In genomic region chr11:100046303-100046866, GRCm38 (mm10) we compare ENCODE assay signal across 24 mouse cellular contexts. TPM values are rescaled to one million over a fixed set of nuclear protein-coding genes. Genes with fewer than 3 reads are reported as not detected.
DNase-seq lines count a peak whose midpoint lies in the region; ATAC-seq lines count a peak whose summit lies in the region.
"Had no signal": no experiment of that assay in that cellular context is flagged by ENCODE, and none has a peak within 500 bp of the region (broad histone marks: within the 10 kb centered on the region; RNA-seq: fewer than 3 reads in every experiment).

No protein-coding gene starts in this region.

- H3K27ac ChIP-seq in heart, embryonic 15.5 days: no peak overlapping the region
- H3K27ac ChIP-seq: embryonic facial prominence, embryonic 15.5 days; heart, adult 2 months; hindbrain, embryonic 12.5 days; kidney, postnatal 0 days; liver, embryonic 14.5 days; neural tube, embryonic 12.5 days had no signal

- no peak for DNase-seq in heart, postnatal 36 days
- peak; percentile 30 for DNase-seq in lung, postnatal 10 days
- no peak for DNase-seq in lung, adult 18-20 months
- DNase-seq in brain, adult 2 months (ENCODE audit: low read depth, low spot score): peak; percentile 27
- DNase-seq in thymus, postnatal 36 days: no peak
- DNase-seq in neural tube, embryonic 10.5 days (ENCODE audit: extremely low spot score, low spot score): no peak
- DNase-seq: adrenal gland, postnatal 36 days; cerebellum, adult 18-20 months; cerebellum, postnatal 25 days; forebrain, postnatal 0 days; gastrocnemius, postnatal 10 days; heart, adult 2 months; kidney, adult 11 months; right cerebral cortex, adult 18-20 months had no signal

- H3K36me3 ChIP-seq in heart, embryonic 15.5 days: no peaks in the 10 kb centered on the region
- H3K36me3 ChIP-seq: embryonic facial prominence, embryonic 15.5 days; hindbrain, embryonic 12.5 days; neural tube, embryonic 12.5 days had no signal

- WGBS in heart, embryonic 15.5 days: 39% methylated on average over 6 of the region's 6 CpGs

- H3K4me1 ChIP-seq in heart, embryonic 15.5 days (replicated peaks): peaks cover 7% of the 10 kb centered on the region
- H3K4me1 ChIP-seq: embryonic facial prominence, embryonic 15.5 days; hindbrain, embryonic 12.5 days; neural tube, embryonic 12.5 days had no signal

- intact Hi-C loops in heart, postnatal 36 days (cut with DNase I): no loop called here

- no peaks in the 10 kb centered on the region for H3K27me3 ChIP-seq in heart, embryonic 15.5 days
- H3K27me3 ChIP-seq: embryonic facial prominence, embryonic 15.5 days; hindbrain, embryonic 12.5 days; neural tube, embryonic 12.5 days had no signal

- ATAC-seq in heart, embryonic 15.5 days (replicated peaks; ENCODE audit: insufficient number of reproducible peaks, insufficient read depth, low FRiP score, low read depth): no peak
- ATAC-seq: forebrain, postnatal 0 days had no signal

- H3K9me3 ChIP-seq in heart, embryonic 15.5 days (replicated peaks): no peaks in the 10 kb centered on the region
- H3K9me3 ChIP-seq: embryonic facial prominence, embryonic 15.5 days; hindbrain, embryonic 12.5 days; neural tube, embryonic 12.5 days had no signal

- 0 out of 2 replicates have a peak overlapping the region, but pooled peaks have one; percentile 8 for H3K4me2 ChIP-seq in heart, embryonic 15.5 days
- H3K4me2 ChIP-seq: embryonic facial prominence, embryonic 15.5 days; hindbrain, embryonic 12.5 days; neural tube, embryonic 12.5 days had no signal

- no peak overlapping the region for H3K9ac ChIP-seq in heart, embryonic 15.5 days
- H3K9ac ChIP-seq: embryonic facial prominence, embryonic 15.5 days; forebrain, postnatal 0 days; hindbrain, embryonic 12.5 days; liver, embryonic 14.5 days; neural tube, embryonic 12.5 days had no signal

- no peak overlapping the region for H3K4me3 ChIP-seq in heart, embryonic 15.5 days
- H3K4me3 ChIP-seq: embryonic facial prominence, embryonic 15.5 days; heart, adult 2 months; hindbrain, embryonic 12.5 days; neural tube, embryonic 12.5 days had no signal

RNA-seq across cellular contexts. Expression of gene Krt31, which starts 4.0 kb away (rescaled TPM):
- polyA plus RNA-seq in heart, embryonic 15.5 days (2015; fragmentation: Nextera tagmentation; extraction: Ambion mirVana): not detected in 2 replicates
- total RNA-seq in heart, postnatal 36 days (2021): not detected
- total RNA-seq: adrenal gland, postnatal 36 days; forebrain, postnatal 0 days; gastrocnemius, postnatal 10 days; heart, adult 2 months; layer of hippocampus, postnatal 14 days; left cerebral cortex, postnatal 25 days; MEL had no signal
- polyA plus RNA-seq: forebrain, postnatal 0 days; hindbrain, embryonic 12.5 days; kidney, postnatal 0 days; liver, embryonic 14.5 days; midbrain, postnatal 0 days; neural tube, embryonic 12.5 days had no signal

RNA-seq across cellular contexts. Expression of gene Krt34, which starts 5.0 kb away (rescaled TPM):
- polyA plus RNA-seq in heart, embryonic 15.5 days (2015; fragmentation: Nextera tagmentation; extraction: Ambion mirVana): not detected in 2 replicates
- total RNA-seq in heart, postnatal 36 days (2021): not detected
- total RNA-seq: adrenal gland, postnatal 36 days; forebrain, postnatal 0 days; gastrocnemius, postnatal 10 days; heart, adult 2 months; layer of hippocampus, postnatal 14 days; left cerebral cortex, postnatal 25 days; MEL; midbrain, postnatal 0 days had no signal
- polyA plus RNA-seq: heart, adult 2 months; hindbrain, embryonic 12.5 days; kidney, postnatal 0 days; liver, embryonic 14.5 days; midbrain, postnatal 0 days; neural tube, embryonic 12.5 days had no signal

RNA-seq across cellular contexts. Expression of gene Krt33b, which starts 16.7 kb away (rescaled TPM):
- polyA plus RNA-seq in heart, embryonic 15.5 days (2015; fragmentation: Nextera tagmentation; extraction: Ambion mirVana): 0.09 TPM in 1 of 2 replicates, not detected in the other
- total RNA-seq in heart, postnatal 36 days (2021): not detected
- total RNA-seq: adrenal gland, postnatal 36 days; forebrain, postnatal 0 days; heart, adult 2 months; layer of hippocampus, postnatal 14 days; left cerebral cortex, postnatal 25 days; MEL; midbrain, postnatal 0 days had no signal
- polyA plus RNA-seq: forebrain, postnatal 0 days; heart, adult 2 months; hindbrain, embryonic 12.5 days; kidney, postnatal 0 days; liver, embryonic 14.5 days; neural tube, embryonic 12.5 days had no signal

RNA-seq across cellular contexts. Expression of gene Krt33a, which starts 30.4 kb away (rescaled TPM):
- not detected in 2 replicates for polyA plus RNA-seq in heart, embryonic 15.5 days (2015; fragmentation: Nextera tagmentation; extraction: Ambion mirVana)
- total RNA-seq in heart, postnatal 36 days (2021): not detected
- total RNA-seq: adrenal gland, postnatal 36 days; forebrain, postnatal 0 days; gastrocnemius, postnatal 10 days; heart, adult 2 months; layer of hippocampus, postnatal 14 days; left cerebral cortex, postnatal 25 days; MEL; midbrain, postnatal 0 days had no signal
- polyA plus RNA-seq: forebrain, postnatal 0 days; heart, adult 2 months; hindbrain, embryonic 12.5 days; kidney, postnatal 0 days; liver, embryonic 14.5 days; midbrain, postnatal 0 days; neural tube, embryonic 12.5 days had no signal

RNA-seq across cellular contexts. Expression of gene Krt32, which starts 41.6 kb away (rescaled TPM):
- polyA plus RNA-seq in heart, embryonic 15.5 days (2015; fragmentation: Nextera tagmentation; extraction: Ambion mirVana): not detected in 2 replicates
- total RNA-seq in heart, postnatal 36 days (2021): not detected
- total RNA-seq: adrenal gland, postnatal 36 days; forebrain, postnatal 0 days; gastrocnemius, postnatal 10 days; heart, adult 2 months; layer of hippocampus, postnatal 14 days; left cerebral cortex, postnatal 25 days; MEL; midbrain, postnatal 0 days had no signal
- polyA plus RNA-seq: forebrain, postnatal 0 days; heart, adult 2 months; hindbrain, embryonic 12.5 days; kidney, postnatal 0 days; liver, embryonic 14.5 days; midbrain, postnatal 0 days; neural tube, embryonic 12.5 days had no signal

Comparison
In these comparisons a context has a peak if more than half of its experiments do, and no peak if none do; other contexts are left out.
1. DNase-seq: peak in lung, postnatal 10 days (single experiment) and brain, adult 2 months (single experiment); none in heart, postnatal 36 days (0 of 2), lung, adult 18-20 months (0 of 2), thymus, postnatal 36 days (0 of 2) and neural tube, embryonic 10.5 days (single experiment).